Mouse (Mus musculus) heart, postnatal 10 days (tissue): ENCODE results near the gene Stambpl1. TPM values are rescaled to one million over a fixed set of nuclear protein-coding genes. Genes with fewer than 3 reads are reported as not detected.

Experiments
- DNase-seq, 2 experiments: peaks; one replicate each; pipeline ENCODE4 v3.0.0; 2021
- intact Hi-C: fragments of 180-260 bp; cut with DNase I; formaldehyde crosslinking; loops from one replicate; pipeline ENCODE4 v1.15.1; 2025
- total RNA-seq, 2 experiments: library from RNA; stranded (reverse); gene quantifications; 2 replicates each; pipeline ENCODE4 v1.2.3; 2021

The Stambpl1 gene
- total RNA-seq, result 1 to 10 TPM; 4.9 to 6.9 TPM

- intact Hi-C loops, result no loop called here
Observed at GRCm38 (mm10) chr19:34192008-34192963, at the start of gene Stambpl1. TSS of gene Stambpl1 (plus strand) at chr19:34192229.

GRCm38 (mm10) chr19:34148421-34148820, 43.6 kb upstream of the Stambpl1 start:
- intact Hi-C loops, result no loop called here
- DNase-seq, result no peak

More at GRCm38 (mm10) chr19:34192008-34192963, at the start of gene Stambpl1:
- peak; percentile 77 for DNase-seq

- intact Hi-C loops, result loop anchor here (10.0 kb wide), 2 partner anchors 83 to 133 kb away; no protein-coding TSS in a partner anchor
Observed at GRCm38 (mm10) chr19:34151909-34152308, 40.1 kb upstream of the Stambpl1 start.

GRCm38 (mm10) chr19:34153263-34154144, 38.5 kb upstream of the Stambpl1 start:
- DNase-seq, result no peak
- intact Hi-C loops, result loop anchor here (10.0 kb wide), 2 partner anchors 81 to 131 kb away; no protein-coding TSS in a partner anchor

More at GRCm38 (mm10) chr19:34151909-34152308, 40.1 kb upstream of the Stambpl1 start:
- DNase-seq, result peak; percentile 35 to 38

- intact Hi-C loops, result no loop called here
Observed at GRCm38 (mm10) chr19:34162693-34163092, 29.3 kb upstream of the Stambpl1 start.

GRCm38 (mm10) chr19:34165891-34166290, 26.1 kb upstream of the Stambpl1 start, which contains the start of gene Ankrd22:
TSS of gene Ankrd22 (minus strand) at chr19:34166053.
- DNase-seq, result no peak
- intact Hi-C loops, result no loop called here

More at GRCm38 (mm10) chr19:34162693-34163092, 29.3 kb upstream of the Stambpl1 start:
- no peak for DNase-seq

GRCm38 (mm10) chr19:34166386-34166785, 25.6 kb upstream of the Stambpl1 start:
- intact Hi-C loops, result no loop called here
- no peak for DNase-seq

GRCm38 (mm10) chr19:34167896-34168661, 23.9 kb upstream of the Stambpl1 start:
- intact Hi-C loops, result no loop called here
- DNase-seq, result peak; percentile 12 to 18

- DNase-seq, result no peak
- intact Hi-C loops, result no loop called here
Observed at GRCm38 (mm10) chr19:34169121-34169520, 22.9 kb upstream of the Stambpl1 start.

- no peak for DNase-seq
- intact Hi-C loops, result no loop called here
Observed at GRCm38 (mm10) chr19:34171167-34171566, 20.9 kb upstream of the Stambpl1 start.

- intact Hi-C loops, result no loop called here
- no peak for DNase-seq
Observed at GRCm38 (mm10) chr19:34174004-34174403, 18.0 kb upstream of the Stambpl1 start.

GRCm38 (mm10) chr19:34179136-34179535, 12.9 kb upstream of the Stambpl1 start:
- intact Hi-C loops, result no loop called here
- DNase-seq, result no peak

GRCm38 (mm10) chr19:34180316-34180715, 11.7 kb upstream of the Stambpl1 start:
- intact Hi-C loops, result no loop called here
- DNase-seq, result no peak

- intact Hi-C loops, result no loop called here
- no peak for DNase-seq
Observed at GRCm38 (mm10) chr19:34181234-34181633, 10.8 kb upstream of the Stambpl1 start.

- intact Hi-C loops, result no loop called here
- DNase-seq, result no peak
Observed at GRCm38 (mm10) chr19:34182490-34182889, 9.5 kb upstream of the Stambpl1 start.

GRCm38 (mm10) chr19:34186845-34187244, 5.2 kb upstream of the Stambpl1 start:
- intact Hi-C loops, result no loop called here
- DNase-seq, result no peak

- intact Hi-C loops, result no loop called here
- no peak for DNase-seq
Observed at GRCm38 (mm10) chr19:34191645-34192007, 403 bp upstream of the Stambpl1 start.

GRCm38 (mm10) chr19:34193149-34193548, 1.1 kb downstream of the Stambpl1 start:
- DNase-seq, result peak; percentile 51 to 65
- intact Hi-C loops, result no loop called here

- no peak for DNase-seq
- intact Hi-C loops, result no loop called here
Observed at GRCm38 (mm10) chr19:34193683-34194082, 1.7 kb downstream of the Stambpl1 start.

GRCm38 (mm10) chr19:34194132-34194745, 2.2 kb downstream of the Stambpl1 start:
- intact Hi-C loops, result no loop called here
- DNase-seq, result no peak
